Mouse (Mus musculus) CH12.LX (cell line): ENCODE data around the gene Inafm2. TPM values are rescaled to one million over a fixed set of nuclear protein-coding genes. Genes with fewer than 3 reads are reported as not detected.

Experiments
- DNase-seq: peaks from one replicate; pipeline ENCODE4 v3.0.0-alpha.2; 2013; ENCODE audit errors: extremely low read depth
- H3K27ac ChIP-seq: 2 replicates; pipeline ENCODE4 v1.5.1; 2012; ENCODE audit warnings: low read depth, mild to moderate bottlenecking, control low read depth, moderate library complexity; ENCODE audit not compliant: insufficient read depth
- H3K27me3 ChIP-seq: replicated peaks from 2 replicates; pipeline ENCODE3; 2012; ENCODE audit warnings: inconsistent platforms
- H3K36me3 ChIP-seq, 2 experiments: replicated peaks in 1 of 2; 2 replicates each; pipeline versions ENCODE3 to v1.6.1; 2012; ENCODE audit warnings: inconsistent platforms in 1 of 2, low read length in 1 of 2, mild to moderate bottlenecking in 1 of 2, mixed read lengths in 1 of 2, moderate library complexity in 1 of 2; ENCODE audit not compliant: control insufficient read depth in 1 of 2, insufficient read depth in 1 of 2
- H3K4me1 ChIP-seq, 2 experiments: 2 replicates each; pipeline ENCODE4 v1.6.1; 2012; ENCODE audit warnings: inconsistent platforms in 1 of 2, moderate library complexity in 1 of 2; ENCODE audit not compliant: insufficient read depth in 2 of 2, control insufficient read depth in 1 of 2
- H3K4me2 ChIP-seq: 2 replicates; pipeline ENCODE4 v1.6.1; 2012; ENCODE audit warnings: low read depth, mild to moderate bottlenecking, control low read depth; ENCODE audit not compliant: poor library complexity, insufficient read depth, severe bottlenecking
- H3K4me3 ChIP-seq, 3 experiments: fragments of 150-350 bp in 1 of 3; sonication (generic) in 1 of 3; replicated peaks in 1 of 3; 2 replicates each; pipeline versions ENCODE3 to v1.5.1; 2011 to 2012; ENCODE audit warnings: low read depth in 2 of 3, low read length in 2 of 3, mild to moderate bottlenecking in 2 of 3, moderate library complexity in 2 of 3, control low read depth in 1 of 3, improper control_type of control experiment in 1 of 3, inconsistent platforms in 1 of 3, mixed read lengths in 1 of 3; ENCODE audit not compliant: poor library complexity in 1 of 3
- H3K79me2 ChIP-seq: replicated peaks from 2 replicates; pipeline ENCODE4 v1.6.1; 2012; ENCODE audit warnings: mild to moderate bottlenecking, moderate library complexity; ENCODE audit not compliant: control insufficient read depth, poor library complexity, insufficient read depth, severe bottlenecking; ENCODE audit errors: extremely low read depth
- H3K9ac ChIP-seq: 2 replicates; pipeline ENCODE4 v1.6.1; 2012; ENCODE audit warnings: low read depth, mild to moderate bottlenecking, control low read depth, moderate library complexity; ENCODE audit not compliant: insufficient read depth
- H3K9me3 ChIP-seq: replicated peaks from 2 replicates; pipeline ENCODE3; 2012; ENCODE audit warnings: low read length, inconsistent platforms, mixed read lengths
- BHLHE40 ChIP-seq: IDR thresholded peaks from 2 replicates; pipeline ENCODE4 v1.6.1; 2011; ENCODE audit warnings: mild to moderate bottlenecking, low read depth, low read length, improper control_type of control experiment
- CHD1 ChIP-seq: IDR thresholded peaks from 2 replicates; pipeline ENCODE4 v1.6.1; 2012; ENCODE audit warnings: low read depth, low read length, improper control_type of control experiment, inconsistent platforms
- CTCF ChIP-seq, 2 experiments: IDR thresholded peaks in 1 of 2; conservative IDR thresholded peaks in 1 of 2; 2 replicates each; pipeline ENCODE4 v1.5.1; 2011 to 2012; ENCODE audit warnings: low read depth in 2 of 2, low read length in 2 of 2, improper control_type of control experiment in 1 of 2, inconsistent platforms in 1 of 2, mild to moderate bottlenecking in 1 of 2, moderate library complexity in 1 of 2
- E2F4 ChIP-seq: IDR thresholded peaks from 2 replicates; pipeline ENCODE4 v1.6.1; 2011; ENCODE audit warnings: low read depth, low read length, improper control_type of control experiment; ENCODE audit not compliant: insufficient replicate concordance
- ELF1 ChIP-seq: IDR thresholded peaks from 2 replicates; pipeline ENCODE4 v1.6.1; 2014; ENCODE audit warnings: low read depth, mild to moderate bottlenecking, inconsistent platforms, low read length, improper control_type of control experiment
- EP300 ChIP-seq: IDR thresholded peaks from 2 replicates; pipeline ENCODE4 v1.6.1; 2011; ENCODE audit warnings: low read length, improper control_type of control experiment
- GABPA ChIP-seq: IDR thresholded peaks from 2 replicates; pipeline ENCODE4 v1.6.1; 2012; ENCODE audit warnings: low read depth, low read length, improper control_type of control experiment, inconsistent platforms; ENCODE audit not compliant: insufficient replicate concordance
- HCFC1 ChIP-seq: IDR thresholded peaks from 2 replicates; pipeline ENCODE4 v1.6.1; 2012; ENCODE audit warnings: low read depth, mild to moderate bottlenecking, inconsistent platforms, low read length, improper control_type of control experiment
- JUN ChIP-seq: IDR thresholded peaks from 2 replicates; pipeline ENCODE4 v1.6.1; 2011; ENCODE audit warnings: low read depth, mild to moderate bottlenecking, low read length, improper control_type of control experiment, moderate library complexity; ENCODE audit not compliant: insufficient read depth
- MAZ ChIP-seq: IDR thresholded peaks from 2 replicates; pipeline ENCODE4 v1.6.1; 2012; ENCODE audit warnings: low read depth, mild to moderate bottlenecking, inconsistent platforms, low read length, improper control_type of control experiment, moderate library complexity
- MXI1 ChIP-seq: IDR thresholded peaks from 2 replicates; pipeline ENCODE4 v1.6.1; 2011; ENCODE audit warnings: mild to moderate bottlenecking, low read depth, low read length, improper control_type of control experiment
- NELFE ChIP-seq: IDR thresholded peaks from 2 replicates; pipeline ENCODE4 v1.6.1; 2011; ENCODE audit warnings: low read depth, low read length, improper control_type of control experiment
- NRF1 ChIP-seq: IDR thresholded peaks from 2 replicates; pipeline ENCODE4 v1.6.1; 2014; ENCODE audit warnings: low read depth, mild to moderate bottlenecking, inconsistent platforms, low read length, improper control_type of control experiment, moderate library complexity
- PAX5 ChIP-seq: IDR thresholded peaks from 2 replicates; pipeline ENCODE4 v1.6.1; 2012; ENCODE audit warnings: low read length, inconsistent platforms, mixed read lengths
- POLR2A ChIP-seq: IDR thresholded peaks from 2 replicates; pipeline ENCODE4 v1.6.1; 2011; ENCODE audit warnings: low read depth, mild to moderate bottlenecking, improper control_type of control experiment, low read length
- POLR2AphosphoS2 ChIP-seq: IDR thresholded peaks from 2 replicates; pipeline ENCODE4 v1.6.1; 2011; ENCODE audit warnings: low read depth, low read length, improper control_type of control experiment
- RAD21 ChIP-seq: IDR thresholded peaks from 2 replicates; pipeline ENCODE4 v1.6.1; 2011; ENCODE audit warnings: low read depth, mild to moderate bottlenecking, low read length, improper control_type of control experiment, moderate library complexity
- RCOR1 ChIP-seq: conservative IDR thresholded peaks from 2 replicates; pipeline ENCODE4 v1.6.1; 2012; ENCODE audit warnings: low read depth, mild to moderate bottlenecking, inconsistent platforms, low read length, improper control_type of control experiment
- SIN3A ChIP-seq: IDR thresholded peaks from 2 replicates; pipeline ENCODE4 v1.6.1; 2012; ENCODE audit warnings: low read length, improper control_type of control experiment, inconsistent platforms
- SMC3 ChIP-seq: IDR thresholded peaks from 2 replicates; pipeline ENCODE4 v1.6.1; 2011; ENCODE audit warnings: low read depth, low read length, improper control_type of control experiment
- UBTF ChIP-seq: IDR thresholded peaks from 2 replicates; pipeline ENCODE4 v1.6.1; 2012; ENCODE audit warnings: low read depth, mild to moderate bottlenecking, inconsistent platforms, low read length, improper control_type of control experiment, moderate library complexity
- USF1 ChIP-seq: IDR thresholded peaks from 2 replicates; pipeline ENCODE4 v1.6.1; 2014; ENCODE audit warnings: low read depth, mild to moderate bottlenecking, inconsistent platforms, low read length, improper control_type of control experiment
- USF2 ChIP-seq: conservative IDR thresholded peaks from 2 replicates; pipeline ENCODE4 v1.6.1; 2011; ENCODE audit warnings: low read depth, low read length, improper control_type of control experiment
- ZC3H11A ChIP-seq: IDR thresholded peaks from 2 replicates; pipeline ENCODE4 v1.6.1; 2012; ENCODE audit warnings: low read depth, mild to moderate bottlenecking, inconsistent platforms, low read length, improper control_type of control experiment
- ZKSCAN1 ChIP-seq: IDR thresholded peaks from 2 replicates; pipeline ENCODE4 v1.6.1; 2012; ENCODE audit warnings: low read depth, inconsistent platforms, low read length, improper control_type of control experiment, borderline replicate concordance
- dilution Hi-C: fragments of 300-500 bp; cut with MboI; formaldehyde crosslinking; loops from 2 replicates; pipeline ENCODE4 v1.14.3; 2020; ENCODE audit warnings: low sequenced_read_pairs; ENCODE audit not compliant: extremely low pct_unique_long_range_greater_than_20kb, extremely low pct_ligation_motif_present
- in situ Hi-C: fragments of 300-500 bp; cut with MboI; formaldehyde crosslinking; loops from 3 replicates; pipeline ENCODE4 v1.14.3; 2019; ENCODE audit warnings: low sequenced_read_pairs, low pct_ligation_motif_present, low pct_unique_long_range_greater_than_20kb, mixed read lengths
- polyA plus RNA-seq: library from polyadenylated mRNA; unstranded; fragments of >175 nt; gene quantifications from 2 replicates; pipeline ENCODE4 v1.2.1, GENCODE M21; 2012; ENCODE audit warnings: low read depth; ENCODE audit not compliant: insufficient read length
- total RNA-seq, 2 experiments: library from RNA; depleted of rRNA; stranded (reverse); fragments of 300-350 nt in 1 of 2; fragments of >200 nt in 1 of 2; gene quantifications; 2 replicates each; pipeline ENCODE4 v1.2.3; 2012 to 2014

The Inafm2 gene
- total and polyA plus RNA-seq, 3 experiments = 2.7 to 4.2 (median 3.6) TPM

GRCm38 (mm10) chr2:118730622-118730915 lies 15.0 kb upstream of the Inafm2 start:
- dilution Hi-C loops (no loop called here), in situ Hi-C loops (loop anchor here (10.0 to 25.0 kb wide), 2 partner anchors 86 to 243 kb away; partner anchors contain the start of gene Srp14)
- H3K4me2 ChIP-seq = no peak overlapping the region
- H3K9me3 ChIP-seq = no peaks in the 10 kb centered on the region
- peaks cover 8% of the 10 kb centered on the region for H3K27me3 ChIP-seq
- peak; percentile 66 for DNase-seq
- H3K9ac ChIP-seq = no peak overlapping the region
- peaks cover 16 to 46% of the 10 kb centered on the region in 2 experiments; a peak in 3 of 4 replicates for H3K4me1 ChIP-seq
- H3K4me3 ChIP-seq = no peak overlapping the region
- H3K27ac ChIP-seq = no peak overlapping the region
- H3K36me3 ChIP-seq = peaks cover 0 to 5% of the 10 kb centered on the region in 2 experiments
- H3K79me2 ChIP-seq = no peaks in the 10 kb centered on the region
- TF ChIP-seq USF1 (no peak), SMC3 (peak; percentile 86), PAX5 (no peak), NRF1 (no peak), ZC3H11A (peak; percentile 12; the same call in 1 of the 2 replicates), ELF1 (peak; percentile 59; the same call in 1 of the 2 replicates), RCOR1 (no peak), HCFC1 (no peak), RAD21 (peak; percentile 84), CTCF (conservative IDR thresholded peaks at IDR 0.05 in 1 of 2, IDR thresholded peaks at IDR 0.05 in 1 of 2; ENCODE audit: low read depth in 2 of 2, low read length in 2 of 2) (peak; percentile 27 to 92; a peak in 2 of 4 replicates), CHD1 (no peak), MAZ (0 out of 2 replicates have a peak, but pooled peaks have one; percentile 36)

- Histone ChIP-seq H3K9ac (no peak overlapping the region), H3K27me3 (peaks cover 12% of the 10 kb centered on the region), H3K4me3 (no peak overlapping the region), H3K27ac (no peak overlapping the region), H3K4me2 (no peak overlapping the region), H3K4me1 (peaks cover 12 to 32% of the 10 kb centered on the region in 2 experiments; a peak in 3 of 4 replicates), H3K79me2 (no peaks in the 10 kb centered on the region), H3K36me3 (no peaks in the 10 kb centered on the region), H3K9me3 (no peaks in the 10 kb centered on the region)
- in situ Hi-C loops = loop anchor here (10.0 to 25.0 kb wide), 2 partner anchors 87 to 245 kb away; partner anchors contain the start of gene Srp14
- no peak for DNase-seq
- dilution Hi-C loops = no loop called here
- TF ChIP-seq BHLHE40 (peak; percentile 49; the same call in 1 of the 2 replicates), ZKSCAN1 (no peak)
Measured at GRCm38 (mm10) chr2:118731981-118732380, 13.6 kb upstream of the Inafm2 start.

- Histone ChIP-seq H3K36me3 (no peaks in the 10 kb centered on the region), H3K9ac (no peak overlapping the region), H3K4me1 (peaks cover 11 to 25% of the 10 kb centered on the region in 2 experiments; a peak in 3 of 4 replicates), H3K4me3 (no peak overlapping the region), H3K4me2 (no peak overlapping the region), H3K79me2 (no peaks in the 10 kb centered on the region), H3K9me3 (no peaks in the 10 kb centered on the region), H3K27me3 (peaks cover 12% of the 10 kb centered on the region), H3K27ac (no peak overlapping the region)
- DNase-seq = no peak
- dilution Hi-C loops (no loop called here), in situ Hi-C loops (loop anchor here (10.0 to 25.0 kb wide), 2 partner anchors 89 to 246 kb away; partner anchors contain the start of gene Srp14)
- TF ChIP-seq SIN3A (no peak), ELF1 (no peak), GABPA (no peak), ZKSCAN1 (no peak), MAZ (no peak), E2F4 (no peak), NELFE (no peak), RCOR1 (no peak), MXI1 (no peak), UBTF (no peak), EP300 (no peak), BHLHE40 (no peak), SMC3 (no peak), HCFC1 (no peak), JUN (no peak), POLR2A (no peak), USF2 (no peak), PAX5 (no peak), POLR2AphosphoS2 (no peak)
Measured at GRCm38 (mm10) chr2:118733341-118733740, 12.2 kb upstream of the Inafm2 start.
